Mouse (Mus musculus): ENCODE data around the gene Slc44a2. TPM values are rescaled to one million over a fixed set of nuclear protein-coding genes. Genes with fewer than 3 reads are reported as not detected.
"Not testable (repeated sequence)": the region's sequence is repeated elsewhere in the genome, so short reads cannot be mapped to it uniquely, and the experiment has no call there.

The Slc44a2 gene
- total RNA-seq, 4 experiments from 2014 or later: 155 to 165 (median 161) TPM

GRCm38 (mm10) chr9:21299014-21299413 is 21.5 kb upstream of the Slc44a2 start:
- no peak for DNase-seq (ENCODE audit: low spot score in 2 of 2)

GRCm38 (mm10) chr9:21305065-21305464 is 15.4 kb upstream of the Slc44a2 start:
- no peak for DNase-seq (ENCODE audit: low spot score in 2 of 2)

GRCm38 (mm10) chr9:21309150-21309741 is 11.3 kb upstream of the Slc44a2 start:
- DNase-seq (ENCODE audit: low spot score in 2 of 2): no peak

GRCm38 (mm10) chr9:21311695-21312094 is 8.8 kb upstream of the Slc44a2 start:
- DNase-seq (ENCODE audit: low spot score in 2 of 2): no peak

GRCm38 (mm10) chr9:21312134-21312533 is 8.4 kb upstream of the Slc44a2 start, which contains the start of gene Ap1m2:
Gene Ap1m2 (minus strand): TSS chr9:21312337.
- DNase-seq (ENCODE audit: low spot score in 2 of 2): no peak

- peak; percentile 65 to 73 for DNase-seq (ENCODE audit: low spot score in 2 of 2)
Measured at GRCm38 (mm10) chr9:21313394-21313793, 7.1 kb upstream of the Slc44a2 start.

- DNase-seq (ENCODE audit: low spot score in 2 of 2): no peak
Measured at GRCm38 (mm10) chr9:21314367-21315140, 5.9 kb upstream of the Slc44a2 start.

GRCm38 (mm10) chr9:21315421-21315820 is 5.1 kb upstream of the Slc44a2 start:
- DNase-seq (ENCODE audit: low spot score in 2 of 2): peak in 1 of 2 experiments; percentile 38

GRCm38 (mm10) chr9:21316696-21317095 is 3.8 kb upstream of the Slc44a2 start:
- no peak for DNase-seq (ENCODE audit: low spot score in 2 of 2)

GRCm38 (mm10) chr9:21318792-21319191 is 1.7 kb upstream of the Slc44a2 start:
- DNase-seq (ENCODE audit: low spot score in 2 of 2): no peak

GRCm38 (mm10) chr9:21319503-21319902 is 995 bp upstream of the Slc44a2 start:
- DNase-seq (ENCODE audit: low spot score in 2 of 2): no peak

GRCm38 (mm10) chr9:21320280-21320618 is 249 bp upstream of the Slc44a2 start:
- DNase-seq (ENCODE audit: low spot score in 2 of 2): no peak

- DNase-seq (ENCODE audit: low spot score in 2 of 2): no peak
Measured at GRCm38 (mm10) chr9:21321513-21321835, 976 bp downstream of the Slc44a2 start.

GRCm38 (mm10) chr9:21322211-21322916 is 1.9 kb downstream of the Slc44a2 start:
- no peak for DNase-seq (ENCODE audit: low spot score in 2 of 2)

GRCm38 (mm10) chr9:21322917-21323297 is 2.4 kb downstream of the Slc44a2 start:
- DNase-seq (ENCODE audit: low spot score in 2 of 2): not testable (repeated sequence)

- DNase-seq (ENCODE audit: low spot score in 2 of 2): no peak
Measured at GRCm38 (mm10) chr9:21324269-21324668, 3.8 kb downstream of the Slc44a2 start.

GRCm38 (mm10) chr9:21327569-21327968 is 7.1 kb downstream of the Slc44a2 start:
- DNase-seq (ENCODE audit: low spot score in 2 of 2): no peak

GRCm38 (mm10) chr9:21328041-21328440 is 7.5 kb downstream of the Slc44a2 start:
- DNase-seq (ENCODE audit: low spot score in 2 of 2): no peak

GRCm38 (mm10) chr9:21329041-21329440 is 8.5 kb downstream of the Slc44a2 start:
- DNase-seq (ENCODE audit: low spot score in 2 of 2): peak in 1 of 2 experiments; percentile 67

GRCm38 (mm10) chr9:21329699-21330289 is 9.3 kb downstream of the Slc44a2 start:
- no peak for DNase-seq (ENCODE audit: low spot score in 2 of 2)

- no peak for DNase-seq (ENCODE audit: low spot score in 2 of 2)
Measured at GRCm38 (mm10) chr9:21331365-21332140, 11.1 kb downstream of the Slc44a2 start.
